Mouse (Mus musculus): ENCODE measurements around the gene Stard3nl. TPM values are rescaled to one million over a fixed set of nuclear protein-coding genes. Genes with fewer than 3 reads are reported as not detected.

Gene Stard3nl
- 17.1 and 26.3 TPM in 2 replicates for total RNA-seq (2017)

DNA sequence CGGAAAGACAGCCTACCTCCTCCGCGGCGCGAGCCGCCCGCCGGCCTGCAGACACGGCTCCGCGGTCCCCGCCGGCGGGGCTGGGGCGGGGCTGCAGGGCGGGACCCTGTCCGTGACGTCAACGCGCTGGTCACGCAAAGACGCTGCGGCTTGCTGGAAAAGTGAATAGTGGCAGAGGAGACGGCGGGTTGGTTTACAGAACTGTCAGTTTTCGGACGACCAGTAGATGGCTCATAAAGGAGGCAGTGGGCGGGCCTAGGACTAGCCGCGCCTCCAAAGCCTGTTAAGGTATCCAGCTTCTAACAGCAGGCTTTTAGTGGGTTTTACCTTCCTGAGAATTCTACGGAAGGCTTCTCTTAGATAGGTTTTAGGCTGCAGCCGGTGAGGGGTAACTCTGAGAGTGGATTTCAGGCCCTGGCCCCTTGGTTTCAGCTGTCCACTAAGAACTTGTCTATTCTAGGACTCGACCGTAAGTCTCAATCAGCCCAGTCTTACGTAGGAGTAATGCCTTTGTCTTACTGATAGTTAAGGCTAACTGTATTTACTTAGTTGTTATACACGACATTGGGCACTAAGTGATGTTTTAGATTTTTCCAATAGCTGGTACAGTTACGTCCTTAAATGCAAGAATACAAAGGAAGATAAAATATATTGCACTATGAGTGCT is at the start of gene Stard3nl:
Stard3nl (minus strand) TSS at position 108 of the 667 bp plus-strand sequence.
- peak; percentile 99 for ATAC-seq (replicated peaks; ENCODE audit: low read depth, poor library complexity, severe bottlenecking)

- ATAC-seq (replicated peaks; ENCODE audit: low read depth, poor library complexity, severe bottlenecking), result no peak
Observed at GRCm38 (mm10) chr13:19438040-19438439, 42.4 kb upstream of the Stard3nl start.

DNA sequence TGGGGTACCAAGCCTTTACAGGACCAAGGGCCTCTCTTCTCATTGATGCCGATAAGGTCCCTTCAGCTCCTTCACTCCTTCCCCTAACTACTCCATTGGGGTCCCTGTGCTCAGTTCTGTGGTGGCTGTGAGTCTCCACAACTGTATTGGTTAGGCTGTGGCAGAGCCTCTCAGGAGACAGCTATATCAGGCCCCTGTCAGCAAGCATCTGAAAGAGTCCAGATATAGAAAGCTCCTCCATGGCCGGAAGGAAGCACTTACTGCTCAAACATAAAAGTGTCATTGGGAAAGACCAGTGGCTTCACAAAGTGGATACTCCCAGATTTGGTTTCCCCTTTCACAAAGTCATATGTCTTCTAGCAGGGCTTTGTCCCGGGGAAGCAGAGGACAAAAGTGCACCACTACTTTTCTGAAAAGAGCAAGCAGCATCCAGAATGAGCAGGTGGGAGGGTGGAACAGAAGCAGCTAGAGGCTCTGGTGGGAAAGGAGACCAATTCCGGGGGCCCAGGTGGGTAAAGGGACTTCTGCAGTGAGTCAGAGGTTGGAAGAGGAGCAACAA is 34.3 kb upstream of the Stard3nl start:
- no peak for ATAC-seq (replicated peaks; ENCODE audit: low read depth, poor library complexity, severe bottlenecking)

DNA sequence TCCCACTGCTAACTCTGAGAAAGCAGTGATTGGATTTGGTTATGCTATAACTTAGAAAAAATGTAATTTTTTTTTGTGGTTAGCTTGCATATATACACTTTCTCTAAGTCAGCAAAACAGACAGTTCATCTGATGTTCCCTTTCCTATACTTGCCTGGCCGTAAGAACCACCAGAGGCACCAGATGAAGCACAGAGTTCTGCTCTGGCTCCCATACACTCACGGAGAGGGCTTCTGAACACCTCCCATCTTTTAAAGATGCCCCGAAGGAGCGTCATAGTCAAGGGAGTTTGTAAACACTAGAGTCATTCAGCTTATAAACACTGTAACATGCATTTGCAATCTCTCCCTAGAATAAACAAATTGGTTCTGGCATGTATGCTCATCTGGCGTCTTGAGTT is 32.5 kb upstream of the Stard3nl start:
- ATAC-seq (replicated peaks; ENCODE audit: low read depth, poor library complexity, severe bottlenecking), result no peak

DNA sequence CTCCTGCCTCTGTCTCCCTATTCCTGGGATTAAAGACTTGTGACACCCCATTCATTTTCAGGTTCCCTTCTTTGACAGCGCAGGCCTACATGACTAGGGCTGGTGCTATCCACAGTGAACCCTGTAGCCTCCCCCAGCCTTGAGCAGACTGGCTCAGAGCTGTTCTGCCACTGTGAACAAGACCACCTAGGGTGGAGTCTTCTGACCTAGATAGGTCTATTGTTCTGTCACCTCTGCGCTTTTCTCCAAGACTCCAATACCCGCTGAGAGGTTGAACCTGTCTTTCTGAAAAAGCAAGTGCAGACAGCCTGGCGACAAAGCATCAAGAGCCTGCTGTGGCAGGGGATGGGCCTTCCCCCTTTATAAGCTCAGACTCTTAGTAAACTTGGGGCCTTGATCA is 29.0 kb upstream of the Stard3nl start:
- no peak for ATAC-seq (replicated peaks; ENCODE audit: low read depth, poor library complexity, severe bottlenecking)

DNA sequence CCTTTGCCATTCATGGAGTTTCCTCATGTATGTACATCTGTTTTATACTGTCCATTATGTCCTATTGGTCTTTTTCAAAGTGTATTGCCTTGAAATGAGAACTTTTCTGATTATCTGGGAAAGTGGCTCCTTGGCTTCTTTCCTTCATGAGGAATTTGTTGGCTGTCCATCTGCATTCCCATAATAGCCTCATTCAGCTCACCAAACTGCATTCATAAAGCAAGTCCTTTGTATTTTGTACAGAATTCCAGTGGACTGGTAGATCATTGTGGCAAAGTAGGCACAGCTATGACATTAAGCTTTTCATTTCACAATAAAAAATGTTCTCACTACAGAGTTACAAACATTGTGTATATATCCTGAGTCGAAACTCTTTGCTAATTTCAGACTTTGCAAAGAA is 26.9 kb upstream of the Stard3nl start:
- no peak for ATAC-seq (replicated peaks; ENCODE audit: low read depth, poor library complexity, severe bottlenecking)

DNA sequence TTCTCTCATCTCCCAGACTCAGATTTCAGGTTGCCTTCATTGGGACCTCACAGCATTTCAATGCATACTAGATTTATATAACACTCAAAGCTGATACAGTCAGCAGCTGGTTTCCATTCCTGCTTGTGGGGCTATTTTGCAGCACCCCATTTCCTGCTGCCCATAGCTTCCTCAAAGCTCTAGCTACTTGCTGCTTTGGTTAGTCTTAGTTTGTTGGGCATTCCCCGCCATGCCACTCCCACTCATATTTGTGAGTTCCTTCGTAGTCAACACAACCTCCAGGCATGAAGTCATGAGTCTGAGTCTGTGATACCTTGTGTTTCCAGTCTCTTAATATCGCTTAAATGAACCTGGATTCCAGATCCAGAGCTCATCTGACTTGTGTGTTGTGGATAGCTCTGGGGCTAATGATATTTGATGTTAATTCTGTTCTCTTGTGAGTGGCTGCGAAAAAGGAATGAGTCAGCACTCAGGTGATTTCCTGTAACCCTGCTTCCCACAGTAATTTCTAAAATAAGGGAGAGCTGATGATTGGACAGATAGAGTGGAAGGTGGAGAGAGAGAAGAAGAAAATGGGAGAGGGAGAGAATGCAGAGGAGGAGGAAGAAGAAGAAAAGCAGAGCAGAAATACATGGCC is 22.4 kb upstream of the Stard3nl start:
- peak; percentile 86 for ATAC-seq (replicated peaks; ENCODE audit: low read depth, poor library complexity, severe bottlenecking)

- peak; percentile 69 for ATAC-seq (replicated peaks; ENCODE audit: low read depth, poor library complexity, severe bottlenecking)
Observed at GRCm38 (mm10) chr13:19415894-19416531, 20.4 kb upstream of the Stard3nl start.

DNA sequence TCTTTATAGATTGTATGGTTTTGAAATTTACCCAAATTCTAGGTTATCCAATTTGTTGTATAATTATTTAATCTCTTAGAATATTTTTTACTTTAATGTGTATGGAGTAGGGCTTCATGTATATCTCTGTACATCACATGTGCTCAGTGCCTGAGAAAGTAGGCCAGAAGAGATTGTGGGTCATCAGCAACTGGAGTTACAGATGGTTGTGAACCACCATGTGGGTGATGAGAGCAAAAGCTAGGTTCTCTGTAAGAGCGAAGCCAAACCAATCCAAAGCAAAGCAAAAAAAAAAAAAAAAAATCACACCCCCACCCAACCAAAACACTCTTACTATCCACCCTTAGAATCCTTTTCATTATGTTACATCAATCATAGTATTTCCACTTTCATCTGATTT is 19.7 kb upstream of the Stard3nl start:
- ATAC-seq (replicated peaks; ENCODE audit: low read depth, poor library complexity, severe bottlenecking), result no peak

DNA sequence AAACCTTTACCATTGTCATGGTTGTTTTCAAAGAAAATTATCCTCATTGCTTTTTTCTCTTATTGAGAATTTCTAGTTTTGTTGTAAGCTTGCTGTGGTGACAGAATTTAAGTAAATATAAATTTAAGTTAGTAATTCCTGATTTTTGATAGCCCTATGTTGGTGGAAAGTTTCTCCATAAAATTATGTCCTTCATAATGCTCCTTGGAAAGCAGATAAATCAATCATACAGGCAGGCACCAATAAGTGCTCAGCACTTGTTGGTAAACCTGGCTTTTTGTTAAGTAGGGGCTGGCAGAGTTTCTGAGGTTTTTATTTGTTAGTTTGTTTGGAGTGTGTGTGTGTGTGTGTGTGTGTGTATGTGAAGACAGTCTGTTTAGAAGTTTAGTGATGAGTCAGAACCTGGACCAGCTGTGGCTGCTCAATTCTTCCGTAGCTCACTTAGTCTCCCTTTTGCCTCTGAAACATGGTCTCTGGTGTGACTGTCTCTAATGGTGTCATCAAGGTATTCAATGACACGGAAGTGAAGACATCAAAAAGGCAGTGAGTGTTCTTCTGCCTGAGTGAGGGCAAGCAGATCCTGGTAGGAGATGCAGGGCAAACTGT is 16.8 kb upstream of the Stard3nl start:
- ATAC-seq (replicated peaks; ENCODE audit: low read depth, poor library complexity, severe bottlenecking), result no peak

DNA sequence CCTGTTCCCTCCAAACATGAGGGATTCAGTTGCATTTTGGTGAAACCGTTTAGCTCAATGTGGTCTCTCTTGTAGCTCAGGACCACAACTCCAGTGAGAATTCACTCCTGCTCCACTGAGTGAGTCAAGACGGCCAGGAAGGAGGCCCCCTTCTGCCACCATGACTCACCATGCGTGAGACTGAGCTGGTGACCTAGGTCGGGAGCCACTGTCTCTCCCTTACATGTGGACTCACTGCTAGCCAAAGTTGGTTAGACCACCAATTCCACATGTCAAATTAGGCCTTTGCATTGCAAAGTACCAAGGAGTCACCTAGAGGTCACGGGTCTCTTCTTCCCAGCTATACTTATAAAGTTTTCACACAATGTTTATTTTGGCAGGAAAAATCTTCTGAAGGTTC is 16.3 kb upstream of the Stard3nl start:
- ATAC-seq (replicated peaks; ENCODE audit: low read depth, poor library complexity, severe bottlenecking), result no peak

- no peak for ATAC-seq (replicated peaks; ENCODE audit: low read depth, poor library complexity, severe bottlenecking)
Observed at GRCm38 (mm10) chr13:19410694-19411093, 15.1 kb upstream of the Stard3nl start.

- ATAC-seq (replicated peaks; ENCODE audit: low read depth, poor library complexity, severe bottlenecking), result no peak
Observed at GRCm38 (mm10) chr13:19407953-19408352, 12.4 kb upstream of the Stard3nl start.

GRCm38 (mm10) chr13:19404623-19405022 is 9.0 kb upstream of the Stard3nl start:
- ATAC-seq (replicated peaks; ENCODE audit: low read depth, poor library complexity, severe bottlenecking), result no peak

DNA sequence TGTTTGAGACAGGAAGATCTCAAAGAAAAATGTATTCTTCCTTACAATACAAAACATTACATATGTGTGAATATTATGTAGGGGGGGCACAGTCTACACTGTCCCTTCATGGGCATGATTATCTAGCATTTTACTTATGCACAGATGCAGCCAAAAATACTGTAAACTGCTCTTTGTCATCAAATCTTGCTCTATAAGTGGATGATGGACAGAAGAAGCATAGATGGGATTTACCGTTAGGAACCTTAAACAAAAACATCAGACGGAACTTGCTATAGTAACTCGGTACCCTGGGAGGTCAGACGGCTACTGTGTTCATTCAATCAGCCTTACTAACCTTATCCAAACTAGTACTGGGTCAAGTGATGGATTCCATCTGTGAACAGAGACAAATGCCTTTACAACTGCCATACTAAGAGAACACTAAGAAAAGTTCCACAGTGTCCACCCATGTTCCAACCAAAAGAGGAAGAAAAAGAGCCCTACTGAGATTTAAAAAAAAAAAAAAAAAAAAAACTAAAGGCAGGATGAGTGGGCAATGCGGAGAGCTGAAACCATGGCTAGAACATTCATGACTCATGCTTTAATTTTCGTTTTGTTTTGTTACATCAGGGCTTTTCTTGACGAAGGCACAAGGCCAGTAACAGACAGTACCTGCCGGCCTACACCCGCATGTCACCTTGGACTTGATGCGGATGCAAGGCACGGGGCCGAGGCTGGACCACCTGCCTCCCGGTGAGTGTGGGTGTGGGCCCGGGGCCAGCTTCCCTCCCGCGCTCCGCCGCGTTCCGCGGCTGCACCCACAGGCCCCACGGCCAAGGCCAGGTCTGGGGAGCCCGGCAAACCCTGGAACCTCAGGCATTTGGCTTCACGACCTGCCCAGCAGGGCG is 552 bp downstream of the Stard3nl start:
- ATAC-seq (replicated peaks; ENCODE audit: low read depth, poor library complexity, severe bottlenecking), result peak; percentile 37

DNA sequence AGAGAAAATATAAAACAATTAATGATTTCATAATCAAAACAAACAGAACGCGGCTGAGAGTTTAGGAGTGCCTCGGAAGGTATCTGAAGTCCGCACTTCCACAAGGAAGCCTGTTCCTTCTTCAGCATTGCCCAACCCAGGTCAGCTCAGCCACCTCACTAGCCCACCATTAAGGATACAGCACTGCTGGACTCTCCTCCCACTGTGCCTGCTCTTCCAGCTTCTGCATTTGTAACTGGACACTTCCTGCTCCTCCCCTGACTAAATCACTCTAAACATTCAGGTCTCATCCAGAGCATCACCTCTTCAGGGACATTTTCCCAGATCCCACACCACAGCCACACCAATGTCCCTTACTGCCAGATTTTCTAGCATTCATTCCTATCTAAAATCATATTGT is 1.4 kb downstream of the Stard3nl start:
- ATAC-seq (replicated peaks; ENCODE audit: low read depth, poor library complexity, severe bottlenecking), result peak; percentile 19; the same call in 1 of the 2 replicates

DNA sequence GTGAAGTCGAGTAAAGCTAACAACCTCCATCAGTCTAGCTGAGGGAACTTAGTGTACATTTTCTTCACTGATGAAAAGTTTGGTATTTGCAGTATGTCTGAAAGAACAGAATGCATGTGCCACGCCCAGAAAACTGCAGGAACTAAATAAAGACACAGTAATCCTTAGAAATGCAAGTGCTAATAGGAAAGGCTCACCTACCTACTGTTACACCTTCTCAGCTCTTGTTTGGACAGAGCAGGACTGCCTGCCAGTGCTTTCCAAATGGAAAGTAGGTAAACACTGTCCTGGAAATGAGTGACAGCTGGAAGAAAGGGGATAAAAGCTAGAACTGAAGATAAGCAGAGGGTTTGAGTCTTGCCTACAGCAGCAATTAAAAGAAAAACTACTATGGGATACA is 1.9 kb downstream of the Stard3nl start:
- no peak for ATAC-seq (replicated peaks; ENCODE audit: low read depth, poor library complexity, severe bottlenecking)

GRCm38 (mm10) chr13:19391608-19392007 is 4.0 kb downstream of the Stard3nl start:
- ATAC-seq (replicated peaks; ENCODE audit: low read depth, poor library complexity, severe bottlenecking), result no peak

DNA sequence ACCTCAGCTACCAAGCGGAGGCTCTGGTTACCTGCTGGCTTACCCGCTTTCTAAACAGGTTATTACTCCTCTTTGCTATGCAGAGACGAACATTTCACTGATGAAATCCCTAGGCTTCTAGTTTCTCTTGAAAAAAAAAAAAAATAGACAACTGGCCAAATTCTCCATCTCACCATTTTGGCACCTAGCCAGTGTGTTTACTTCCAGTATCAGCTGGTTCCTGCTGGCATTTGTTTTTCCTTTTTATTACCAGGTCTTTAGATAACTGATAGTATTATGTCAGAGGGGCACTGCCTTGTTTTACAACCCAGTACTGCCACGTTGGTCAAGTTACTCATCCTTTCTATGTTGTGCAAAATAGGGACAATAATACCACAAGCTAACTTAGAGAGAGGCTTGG is 5.3 kb downstream of the Stard3nl start:
- no peak for ATAC-seq (replicated peaks; ENCODE audit: low read depth, poor library complexity, severe bottlenecking)

GRCm38 (mm10) chr13:19389896-19390295 is 5.7 kb downstream of the Stard3nl start:
- no peak for ATAC-seq (replicated peaks; ENCODE audit: low read depth, poor library complexity, severe bottlenecking)
